Mouse (Mus musculus) ES-E14 (cell line): Measurements from ENCODE around the gene Ccdc97. TPM values are rescaled to one million over a fixed set of nuclear protein-coding genes. Genes with fewer than 3 reads are reported as not detected.

Experiments used
- DNase-seq: peaks from one replicate; pipeline ENCODE4 v3.0.0-alpha.2; 2013; ENCODE audit warnings: low read depth, low spot score
- H3K27ac ChIP-seq: 2 replicates; pipeline ENCODE4 v1.5.1; 2012; ENCODE audit warnings: low read depth, mild to moderate bottlenecking, low read length, moderate library complexity, mixed read lengths; ENCODE audit not compliant: poor library complexity, insufficient read depth, severe bottlenecking
- H3K36me3 ChIP-seq: 2 replicates; pipeline ENCODE4 v1.6.1; 2012; ENCODE audit warnings: mild to moderate bottlenecking, low read length, moderate library complexity, mixed read lengths; ENCODE audit not compliant: control insufficient read depth, poor library complexity, insufficient read depth, severe bottlenecking
- H3K4me1 ChIP-seq, 2 experiments: fragments of 150-350 bp in 1 of 2; sonication (generic) in 1 of 2; 2 replicates each; pipeline ENCODE4 v1.6.1; 2012; ENCODE audit warnings: low read length in 2 of 2, mild to moderate bottlenecking in 1 of 2, mixed read lengths in 1 of 2; ENCODE audit not compliant: control insufficient read depth in 2 of 2, insufficient read depth in 2 of 2, poor library complexity in 1 of 2
- H3K4me3 ChIP-seq, 2 experiments: fragments of 150-350 bp in 1 of 2; sonication (generic) in 1 of 2; 2 replicates each; pipeline ENCODE4 v1.5.1; 2012; ENCODE audit warnings: low read length in 2 of 2, low read depth in 1 of 2, mild to moderate bottlenecking in 1 of 2, mixed read lengths in 1 of 2; ENCODE audit not compliant: insufficient read depth in 1 of 2, poor library complexity in 1 of 2, severe bottlenecking in 1 of 2
- H3K9ac ChIP-seq: 2 replicates; pipeline ENCODE4 v1.6.1; 2012; ENCODE audit warnings: low read depth, mild to moderate bottlenecking, low read length, mixed read lengths; ENCODE audit not compliant: poor library complexity, insufficient read depth, severe bottlenecking
- H3K9me3 ChIP-seq: fragments of 150-350 bp; sonication (generic); 2 replicates; pipeline ENCODE4 v1.6.1; 2012; ENCODE audit warnings: low read depth, mild to moderate bottlenecking, low read length; ENCODE audit not compliant: control insufficient read depth, insufficient read depth
- CHD2 ChIP-seq: IDR thresholded peaks from 2 replicates; pipeline ENCODE4 v1.6.1; 2014; ENCODE audit warnings: mild to moderate bottlenecking, low read depth, low read length, inconsistent platforms
- HCFC1 ChIP-seq: IDR thresholded peaks from 2 replicates; pipeline ENCODE4 v1.6.1; 2012; ENCODE audit warnings: low read length, inconsistent platforms, borderline replicate concordance; ENCODE audit not compliant: insufficient read depth
- MAFK ChIP-seq: IDR thresholded peaks from 2 replicates; pipeline ENCODE4 v1.6.1; 2014; ENCODE audit warnings: mild to moderate bottlenecking, low read depth, low read length, inconsistent platforms; ENCODE audit not compliant: insufficient read depth
- ZC3H11A ChIP-seq: IDR thresholded peaks from 2 replicates; pipeline ENCODE4 v1.6.1; 2012; ENCODE audit warnings: low read depth, mild to moderate bottlenecking, inconsistent platforms, low read length, borderline replicate concordance
- ZNF384 ChIP-seq: IDR thresholded peaks from 2 replicates; pipeline ENCODE4 v1.6.1; 2012; ENCODE audit warnings: low read depth, low read length, inconsistent platforms
- in situ Hi-C, 2 experiments: fragments of 600-800 bp; cut with MboI; formaldehyde crosslinking; loops; one replicate each; pipeline ENCODE4 v1.15.1; 2025; ENCODE audit warnings: low sequenced_read_pairs in 2 of 2, inconsistent platforms in 1 of 2; ENCODE audit not compliant: unreplicated experiment in 2 of 2
- total RNA-seq: library from RNA; depleted of rRNA; stranded (reverse); fragments of 300-350 nt; gene quantifications from 2 replicates; pipeline ENCODE4 v1.2.3, GENCODE M21; 2012

The Ccdc97 gene
- total RNA-seq, 1 experiment, result 21.7 TPM

- Histone ChIP-seq H3K27ac (no peak overlapping the region), H3K36me3 (no peaks in the 10 kb centered on the region), H3K4me1 (peaks cover 0 to 2% of the 10 kb centered on the region in 2 experiments; a peak in 2 of 4 replicates), H3K9ac (no peak overlapping the region), H3K4me3 (no peak overlapping the region), H3K9me3 (no peaks in the 10 kb centered on the region)
- DNase-seq, result no peak
- in situ Hi-C loops, result loop anchor here in 1 of 2 experiments (10.0 kb wide), 1 partner anchor 61 kb away; no protein-coding TSS in a partner anchor
- no peak for TF ChIP-seq MAFK
- no peak for TF ChIP-seq CHD2
- TF ChIP-seq ZC3H11A, result no peak
- no peak for TF ChIP-seq HCFC1
- no peak for TF ChIP-seq ZNF384
Observed at GRCm38 (mm10) chr7:25763678-25764077, 44.8 kb upstream of the Ccdc97 start.

DNA sequence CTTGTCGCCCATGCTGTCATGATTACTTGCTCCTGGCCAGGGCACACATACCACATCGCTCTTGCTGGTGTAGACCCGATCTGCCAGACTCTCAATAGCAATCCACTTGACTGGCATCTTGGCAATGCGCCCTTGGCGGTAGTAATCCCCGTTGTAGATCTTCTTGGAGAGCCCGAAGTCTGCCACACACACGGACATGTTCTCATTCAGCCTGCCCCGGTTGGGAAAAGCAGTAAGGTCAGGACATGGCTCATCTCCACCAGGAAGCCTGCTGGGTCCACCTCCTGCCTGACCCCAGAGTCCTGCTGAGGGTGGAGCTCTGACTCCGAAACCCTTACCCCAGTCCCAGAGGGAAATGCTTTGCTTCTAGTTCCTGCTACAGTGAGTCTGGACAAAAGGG is 42.5 kb upstream of the Ccdc97 start:
- Histone ChIP-seq H3K4me1 (peaks cover 0 to 2% of the 10 kb centered on the region in 2 experiments; a peak in 2 of 4 replicates), H3K36me3 (no peaks in the 10 kb centered on the region), H3K9ac (no peak overlapping the region), H3K4me3 (no peak overlapping the region), H3K27ac (no peak overlapping the region), H3K9me3 (no peaks in the 10 kb centered on the region)
- DNase-seq, result no peak
- in situ Hi-C loops, result loop anchor here in 1 of 2 experiments (10.0 kb wide), 1 partner anchor 63 kb away; no protein-coding TSS in a partner anchor
- TF ChIP-seq ZNF384 (no peak), CHD2 (no peak), MAFK (no peak), HCFC1 (no peak), ZC3H11A (no peak)

DNA sequence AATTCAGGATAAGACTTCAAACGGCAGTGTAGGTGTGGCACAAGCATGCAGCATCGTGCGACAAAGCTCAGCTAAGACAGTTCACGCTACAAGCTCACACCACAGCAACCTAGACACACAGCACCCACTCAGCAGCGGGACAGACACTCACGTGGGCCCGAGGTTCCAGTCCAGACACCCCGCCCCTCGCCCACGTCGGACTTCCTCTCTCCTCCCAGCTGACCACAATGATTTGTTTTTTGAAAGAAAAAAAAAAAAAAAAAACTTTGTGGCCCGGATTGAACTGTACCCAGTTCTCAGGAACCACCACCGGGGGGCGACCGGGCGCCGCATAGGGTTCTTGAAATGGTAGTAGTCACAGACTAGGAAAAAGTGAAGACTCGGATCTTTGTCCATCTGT is 37.1 kb upstream of the Ccdc97 start:
- in situ Hi-C loops, result loop anchor here in 1 of 2 experiments (10.0 kb wide), 1 partner anchor 49 kb away; no protein-coding TSS in a partner anchor
- Histone ChIP-seq H3K9ac (peak overlapping the region; percentile 72), H3K27ac (no peak overlapping the region; the same call in 1 of the 2 replicates), H3K36me3 (0 out of 2 replicates have a peak, but pooled peaks cover 2% of the 10 kb centered on the region), H3K4me3 (peak overlapping the region; percentile 73 to 95), H3K4me1 (peaks cover 2 to 4% of the 10 kb centered on the region in 2 experiments; a peak in 1 of 4 replicates), H3K9me3 (no peaks in the 10 kb centered on the region)
- peak; percentile 78 for DNase-seq
- TF ChIP-seq ZNF384 (peak; percentile 99), HCFC1 (no peak), ZC3H11A (peak; percentile 84), MAFK (peak; percentile 50; the same call in 1 of the 2 replicates)

- peaks cover 4% of the 10 kb centered on the region for H3K36me3 ChIP-seq
- no peak for DNase-seq
- H3K27ac ChIP-seq, result peak overlapping the region; percentile 67
- H3K4me1 ChIP-seq, result peaks cover 2 to 4% of the 10 kb centered on the region in 2 experiments; a peak in 1 of 4 replicates
- H3K9ac ChIP-seq, result peak overlapping the region; percentile 72
- no peak for TF ChIP-seq MAFK
- no peak for TF ChIP-seq HCFC1
- TF ChIP-seq ZC3H11A, result no peak
- no peak for TF ChIP-seq ZNF384
- no peak for TF ChIP-seq CHD2
- in situ Hi-C loops, result loop anchor here in 1 of 2 experiments (10.0 kb wide), 1 partner anchor 49 kb away; no protein-coding TSS in a partner anchor
- no peaks in the 10 kb centered on the region for H3K9me3 ChIP-seq
- peak overlapping the region; percentile 73 to 95 for H3K4me3 ChIP-seq
Observed at GRCm38 (mm10) chr7:25755468-25755833, 36.6 kb upstream of the Ccdc97 start.
